Mouse (Mus musculus) liver, adult 2 months (tissue): ENCODE results near the gene Gm45208. TPM values are rescaled to one million over a fixed set of nuclear protein-coding genes. Genes with fewer than 3 reads are reported as not detected.

Experiments used
- DNase-seq: peaks from one replicate; pipeline ENCODE4 v3.0.0-alpha.2; 2011; ENCODE audit warnings: low read depth, low spot score; ENCODE audit errors: extremely low read depth
- H3K27ac ChIP-seq: fragments of 200-500 bp; replicated peaks from 2 replicates; pipeline ENCODE4 v1.5.1; 2012; ENCODE audit warnings: low read depth, mild to moderate bottlenecking, control low read depth, inconsistent platforms, low read length; ENCODE audit not compliant: insufficient read depth
- H3K27me3 ChIP-seq: fragments of 200-500 bp; 2 replicates; pipeline ENCODE4 v1.6.1; 2012; ENCODE audit warnings: mild to moderate bottlenecking, moderate library complexity, low read length, inconsistent platforms; ENCODE audit not compliant: control insufficient read depth, insufficient read depth
- H3K36me3 ChIP-seq: fragments of 200-500 bp; 2 replicates; pipeline ENCODE4 v1.6.1; 2012; ENCODE audit warnings: low read length, inconsistent platforms; ENCODE audit not compliant: control insufficient read depth, insufficient read depth
- H3K4me1 ChIP-seq: fragments of 200-500 bp; 2 replicates; pipeline ENCODE4 v1.6.1; 2011; ENCODE audit warnings: low read length; ENCODE audit not compliant: control insufficient read depth, insufficient read depth
- H3K4me3 ChIP-seq: fragments of 200-500 bp; 2 replicates; pipeline ENCODE4 v1.5.1; 2011; ENCODE audit warnings: low read depth, mild to moderate bottlenecking, control low read depth, low read length, moderate library complexity; ENCODE audit not compliant: insufficient read depth
- H3K79me2 ChIP-seq: fragments of 200-500 bp; 2 replicates; pipeline ENCODE4 v1.6.1; 2012; ENCODE audit warnings: inconsistent platforms, mild to moderate bottlenecking, low read length, moderate library complexity; ENCODE audit not compliant: control insufficient read depth, insufficient read depth
- H3K9ac ChIP-seq: fragments of 200-500 bp; 2 replicates; pipeline ENCODE4 v1.6.1; 2012; ENCODE audit warnings: low read depth, mild to moderate bottlenecking, control low read depth, inconsistent platforms, low read length
- CTCF ChIP-seq: fragments of 200-500 bp; IDR thresholded peaks from 2 replicates; pipeline ENCODE4 v1.5.1; 2011; ENCODE audit warnings: low read depth, low read length, control low read depth
- POLR2A ChIP-seq: fragments of 200-500 bp; IDR thresholded peaks from 2 replicates; pipeline ENCODE4 v1.6.1; 2011; ENCODE audit warnings: low read length, control low read depth; ENCODE audit not compliant: insufficient read depth; ENCODE audit errors: extremely low read depth
- WGBS: fragments of 180-500 bp; shearing (Covaris S2); methylation state at CpG from one replicate; pipeline ENCODE4 v1.1.7; 2018; 5-methylcytosine and 5-hydroxymethylcytosine counted together
- polyA plus RNA-seq: library from polyadenylated mRNA; depleted of rRNA; stranded (reverse); fragments of >200 nt; gene quantifications from 2 replicates; pipeline ENCODE4 v1.2.3, GENCODE M21; 2012
- total RNA-seq: library from RNA; depleted of rRNA; stranded (reverse); fragments of >200 nt; gene quantifications from 2 replicates; pipeline ENCODE4 v1.2.3, GENCODE M21; 2014

Gm45208 gene
- total and polyA plus RNA-seq, 2 experiments, result 1.0 to 1.9 TPM

- Histone ChIP-seq H3K79me2 (no peaks in the 10 kb centered on the region; the same call in 1 of the 2 replicates), H3K36me3 (peaks cover 7% of the 10 kb centered on the region), H3K4me3 (peak within 1 kb of the TSS; percentile 76), H3K27me3 (no peaks in the 10 kb centered on the region), H3K9ac (peak within 1 kb of the TSS; percentile 88), H3K4me1 (peaks cover 13% of the 10 kb centered on the region), H3K27ac (peak within 1 kb of the TSS; percentile 82)
- TF ChIP-seq CTCF (no peak), POLR2A (peak; percentile 68)
- WGBS, result under 1% methylated on average over 35 of the region's 38 CpGs
- peak; percentile 93 for DNase-seq
These were observed 40.3 kb downstream of the Gm45208 start, which contains the start of gene Tfe3 for GRCm38 (mm10) chrX:7762137-7762920. Gene Tfe3 (plus strand): TSS chrX:7762560.

- Histone ChIP-seq H3K27me3 (no peaks in the 10 kb centered on the region), H3K27ac (peak overlapping the region; percentile 82), H3K9ac (peak overlapping the region; percentile 88), H3K4me1 (peaks cover 13% of the 10 kb centered on the region), H3K4me3 (peak overlapping the region; percentile 76), H3K36me3 (peaks cover 7% of the 10 kb centered on the region), H3K79me2 (no peaks in the 10 kb centered on the region; the same call in 1 of the 2 replicates)
- TF ChIP-seq POLR2A, result no peak
- no peak for TF ChIP-seq CTCF
- 0% methylated on average over 18 of the region's 21 CpGs for WGBS
- DNase-seq, result no peak
These were observed 40.8 kb downstream of the Gm45208 start for GRCm38 (mm10) chrX:7762921-7763197.

- TF ChIP-seq CTCF, result no peak
- TF ChIP-seq POLR2A, result no peak
- peaks cover 15% of the 10 kb centered on the region for H3K36me3 ChIP-seq
- H3K4me1 ChIP-seq, result peaks cover 13% of the 10 kb centered on the region
- H3K9ac ChIP-seq, result peak overlapping the region; percentile 88
- DNase-seq, result peak; percentile 25
- peak overlapping the region; percentile 82 for H3K27ac ChIP-seq
- 7% methylated on average over 22 of the region's 22 CpGs for WGBS
- no peaks in the 10 kb centered on the region; the same call in 1 of the 2 replicates for H3K79me2 ChIP-seq
- no peaks in the 10 kb centered on the region for H3K27me3 ChIP-seq
- H3K4me3 ChIP-seq, result peak overlapping the region; percentile 76
These were observed 41.8 kb downstream of the Gm45208 start for GRCm38 (mm10) chrX:7763631-7764393.

- no peak for DNase-seq
- Histone ChIP-seq H3K79me2 (no peaks in the 10 kb centered on the region; the same call in 1 of the 2 replicates), H3K9ac (peak overlapping the region; percentile 20; the same call in 1 of the 2 replicates), H3K4me3 (no peak overlapping the region), H3K4me1 (peaks cover 13% of the 10 kb centered on the region), H3K36me3 (peaks cover 23% of the 10 kb centered on the region), H3K27ac (peak overlapping the region; percentile 72), H3K27me3 (no peaks in the 10 kb centered on the region)
- WGBS, result 41% methylated on average over 9 of the region's 9 CpGs
- TF ChIP-seq CTCF (no peak), POLR2A (no peak)
These were observed 42.7 kb downstream of the Gm45208 start for GRCm38 (mm10) chrX:7764657-7765280.

- peak overlapping the region; percentile 8 for H3K4me3 ChIP-seq
- peaks cover 13% of the 10 kb centered on the region for H3K4me1 ChIP-seq
- no peaks in the 10 kb centered on the region for H3K27me3 ChIP-seq
- no peak for DNase-seq
- peak overlapping the region; percentile 72 for H3K27ac ChIP-seq
- H3K9ac ChIP-seq, result peak overlapping the region; percentile 53
- TF ChIP-seq POLR2A (no peak), CTCF (no peak)
- H3K79me2 ChIP-seq, result no peaks in the 10 kb centered on the region; the same call in 1 of the 2 replicates
- WGBS, result 42% methylated on average over 13 of the region's 13 CpGs
- H3K36me3 ChIP-seq, result peaks cover 26% of the 10 kb centered on the region
These were observed 43.2 kb downstream of the Gm45208 start for GRCm38 (mm10) chrX:7765281-7765670.
